Mouse (Mus musculus): ENCODE results near the gene Pabpc4. TPM values are rescaled to one million over a fixed set of nuclear protein-coding genes. Genes with fewer than 3 reads are reported as not detected.
"Not testable (repeated sequence)": the region's sequence is repeated elsewhere in the genome, so short reads cannot be mapped to it uniquely, and the experiment has no call there.

Gene Pabpc4
- polyA plus RNA-seq, 1 experiment from 2014 or later = 29.5 TPM

- Histone ChIP-seq H3K9me3 (replicated peaks; ENCODE audit: control insufficient read depth, low read length, poor library complexity, severe bottlenecking) (no peaks in the 10 kb centered on the region), H3K36me3 (ENCODE audit: control insufficient read depth, insufficient read depth, low read length) (peaks cover 46% of the 10 kb centered on the region), H3K27me3 (ENCODE audit: control insufficient read depth, insufficient read depth, low read depth, low read length) (no peaks in the 10 kb centered on the region), H3K9ac (ENCODE audit: low read depth, low read length) (no peak overlapping the region), H3K4me3 (ENCODE audit: low read depth, low read length) (no peak overlapping the region), H3K4me1 (ENCODE audit: control insufficient read depth, insufficient read depth, low read length) (no peaks in the 10 kb centered on the region), H3K4me2 (ENCODE audit: low read length) (no peak overlapping the region), H3K27ac (ENCODE audit: low read length) (no peak overlapping the region)
- 92% methylated on average over 7 of the region's 7 CpGs for WGBS
- ATAC-seq = no peak
These were observed 30.8 kb downstream of the Pabpc4 start for GRCm38 (mm10) chr4:123292989-123293388.

GRCm38 (mm10) chr4:123293661-123294443 lies 31.7 kb downstream of the Pabpc4 start:
- Histone ChIP-seq H3K36me3 (ENCODE audit: control insufficient read depth, insufficient read depth, low read length) (peaks cover 50% of the 10 kb centered on the region), H3K9ac (ENCODE audit: low read depth, low read length) (no peak overlapping the region), H3K4me2 (ENCODE audit: low read length) (no peak overlapping the region), H3K27me3 (ENCODE audit: control insufficient read depth, insufficient read depth, low read depth, low read length) (no peaks in the 10 kb centered on the region), H3K9me3 (replicated peaks; ENCODE audit: control insufficient read depth, low read length, poor library complexity, severe bottlenecking) (no peaks in the 10 kb centered on the region), H3K4me3 (ENCODE audit: low read depth, low read length) (no peak overlapping the region), H3K27ac (ENCODE audit: low read length) (no peak overlapping the region), H3K4me1 (ENCODE audit: control insufficient read depth, insufficient read depth, low read length) (no peaks in the 10 kb centered on the region)
- no peak for ATAC-seq
- WGBS = 85% methylated on average over 7 of the region's 7 CpGs

DNA sequence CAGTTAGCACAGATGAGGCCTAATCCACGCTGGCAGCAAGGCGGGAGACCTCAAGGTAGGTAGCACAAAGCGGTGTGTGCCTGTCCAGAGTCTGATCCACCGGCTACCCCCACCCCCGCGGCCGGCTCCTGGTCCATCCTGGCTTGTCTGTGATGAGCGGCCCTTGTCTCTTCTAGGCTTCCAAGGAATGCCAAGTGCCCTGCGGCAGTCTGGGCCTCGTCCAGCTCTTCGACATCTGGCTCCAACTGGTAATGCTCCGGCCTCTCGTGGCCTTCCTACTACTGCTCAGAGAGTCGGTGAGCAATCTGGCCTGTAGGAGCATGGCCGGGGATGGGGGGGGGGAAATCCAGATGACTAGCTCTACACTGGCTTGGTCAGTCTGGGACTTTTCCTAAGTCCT lies 32.9 kb downstream of the Pabpc4 start:
- ATAC-seq; H3K27ac ChIP-seq (ENCODE audit: low read length); H3K9me3 ChIP-seq (replicated peaks; ENCODE audit: control insufficient read depth, low read length, poor library complexity, severe bottlenecking); H3K4me2 ChIP-seq (ENCODE audit: low read length); H3K4me1 ChIP-seq (ENCODE audit: control insufficient read depth, insufficient read depth, low read length); H3K4me3 ChIP-seq (ENCODE audit: low read depth, low read length); H3K9ac ChIP-seq (ENCODE audit: low read depth, low read length); H3K27me3 ChIP-seq (ENCODE audit: control insufficient read depth, insufficient read depth, low read depth, low read length): not testable (repeated sequence)
- WGBS = 94% methylated on average over 15 of the region's 15 CpGs
- peaks cover 46% of the 10 kb centered on the region for H3K36me3 ChIP-seq (ENCODE audit: control insufficient read depth, insufficient read depth, low read length)

DNA sequence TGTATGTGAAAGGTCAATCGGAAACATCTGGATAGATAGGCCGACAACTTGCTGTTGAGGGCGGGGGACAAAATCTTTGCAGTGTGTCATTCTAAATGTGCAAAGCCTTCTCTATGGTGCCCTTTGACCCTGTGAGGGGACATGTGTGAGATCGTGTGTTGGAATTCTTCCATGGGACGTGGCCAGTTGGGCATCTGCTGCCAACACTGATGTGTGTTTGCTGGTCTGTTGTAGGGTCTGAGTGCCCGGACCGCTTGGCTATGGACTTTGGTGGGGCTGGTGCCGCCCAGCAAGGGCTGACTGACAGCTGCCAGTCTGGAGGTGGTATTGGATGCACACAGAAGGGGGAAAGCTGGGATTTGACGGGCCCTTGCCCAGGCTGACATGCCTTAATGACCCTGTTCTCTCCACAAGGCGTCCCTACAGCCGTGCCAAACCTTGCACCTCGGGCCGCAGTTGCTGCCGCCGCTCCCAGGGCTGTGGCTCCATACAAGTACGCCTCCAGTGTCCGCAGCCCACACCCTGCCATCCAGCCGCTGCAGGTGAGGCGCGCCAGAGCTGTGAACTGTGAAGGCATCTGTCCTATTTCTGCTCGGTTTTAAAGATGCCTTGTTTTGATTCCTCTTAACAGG lies 33.5 kb downstream of the Pabpc4 start:
- Histone ChIP-seq H3K27ac (ENCODE audit: low read length) (no peak overlapping the region), H3K9ac (ENCODE audit: low read depth, low read length) (no peak overlapping the region), H3K27me3 (ENCODE audit: control insufficient read depth, insufficient read depth, low read depth, low read length) (no peaks in the 10 kb centered on the region), H3K4me2 (ENCODE audit: low read length) (no peak overlapping the region), H3K9me3 (replicated peaks; ENCODE audit: control insufficient read depth, low read length, poor library complexity, severe bottlenecking) (no peaks in the 10 kb centered on the region), H3K4me1 (ENCODE audit: control insufficient read depth, insufficient read depth, low read length) (no peaks in the 10 kb centered on the region), H3K36me3 (ENCODE audit: control insufficient read depth, insufficient read depth, low read length) (peaks cover 45% of the 10 kb centered on the region), H3K4me3 (ENCODE audit: low read depth, low read length) (no peak overlapping the region)
- ATAC-seq = no peak
- WGBS = 94% methylated on average over 21 of the region's 21 CpGs

GRCm38 (mm10) chr4:123296148-123296534 lies 34.0 kb downstream of the Pabpc4 start:
- no peak overlapping the region for H3K27ac ChIP-seq (ENCODE audit: low read length)
- no peak overlapping the region for H3K4me2 ChIP-seq (ENCODE audit: low read length)
- H3K27me3 ChIP-seq (ENCODE audit: control insufficient read depth, insufficient read depth, low read depth, low read length) = no peaks in the 10 kb centered on the region
- no peak overlapping the region for H3K9ac ChIP-seq (ENCODE audit: low read depth, low read length)
- H3K4me1 ChIP-seq (ENCODE audit: control insufficient read depth, insufficient read depth, low read length) = no peaks in the 10 kb centered on the region
- ATAC-seq = no peak
- no peak overlapping the region for H3K4me3 ChIP-seq (ENCODE audit: low read depth, low read length)
- 83% methylated on average over 5 of the region's 5 CpGs for WGBS
- H3K36me3 ChIP-seq (ENCODE audit: control insufficient read depth, insufficient read depth, low read length) = peaks cover 42% of the 10 kb centered on the region
- H3K9me3 ChIP-seq (replicated peaks; ENCODE audit: control insufficient read depth, low read length, poor library complexity, severe bottlenecking) = no peaks in the 10 kb centered on the region

- ATAC-seq = no peak
- H3K4me1 ChIP-seq (ENCODE audit: control insufficient read depth, insufficient read depth, low read length) = no peaks in the 10 kb centered on the region
- no peak overlapping the region for H3K4me2 ChIP-seq (ENCODE audit: low read length)
- no peaks in the 10 kb centered on the region for H3K27me3 ChIP-seq (ENCODE audit: control insufficient read depth, insufficient read depth, low read depth, low read length)
- H3K4me3 ChIP-seq (ENCODE audit: low read depth, low read length) = no peak overlapping the region
- WGBS = 89% methylated on average over 22 of the region's 22 CpGs
- H3K9ac ChIP-seq (ENCODE audit: low read depth, low read length) = no peak overlapping the region
- H3K36me3 ChIP-seq (ENCODE audit: control insufficient read depth, insufficient read depth, low read length) = peaks cover 44% of the 10 kb centered on the region
- H3K27ac ChIP-seq (ENCODE audit: low read length) = no peak overlapping the region
- H3K9me3 ChIP-seq (replicated peaks; ENCODE audit: control insufficient read depth, low read length, poor library complexity, severe bottlenecking) = no peaks in the 10 kb centered on the region
These were observed 35.2 kb downstream of the Pabpc4 start for GRCm38 (mm10) chr4:123297195-123297960.

DNA sequence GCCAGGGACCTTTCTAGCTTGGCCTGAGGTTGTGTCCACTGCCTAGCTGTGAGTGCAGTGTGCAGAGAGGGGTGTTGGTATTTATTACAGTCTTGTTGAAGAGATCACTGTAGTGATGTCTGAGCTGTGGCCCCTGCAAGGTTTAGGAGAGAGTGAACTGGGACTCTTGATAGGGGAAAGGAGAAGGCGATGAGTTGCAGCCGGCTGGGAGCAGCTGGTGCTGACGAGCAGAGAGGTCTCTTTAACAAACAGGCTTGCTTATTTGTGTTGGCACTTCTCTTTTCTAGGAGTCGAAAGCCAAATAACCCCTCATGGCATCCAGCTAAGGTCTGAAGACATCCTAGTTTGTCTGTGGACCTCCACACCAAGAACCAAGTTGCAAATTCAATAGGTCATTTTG lies 36.1 kb downstream of the Pabpc4 start:
- 91% methylated on average over 4 of the region's 4 CpGs for WGBS
- Histone ChIP-seq H3K9me3 (replicated peaks; ENCODE audit: control insufficient read depth, low read length, poor library complexity, severe bottlenecking) (no peaks in the 10 kb centered on the region), H3K27ac (ENCODE audit: low read length) (no peak overlapping the region), H3K36me3 (ENCODE audit: control insufficient read depth, insufficient read depth, low read length) (peaks cover 43% of the 10 kb centered on the region), H3K4me1 (ENCODE audit: control insufficient read depth, insufficient read depth, low read length) (no peaks in the 10 kb centered on the region), H3K9ac (ENCODE audit: low read depth, low read length) (no peak overlapping the region), H3K4me3 (ENCODE audit: low read depth, low read length) (no peak overlapping the region), H3K4me2 (ENCODE audit: low read length) (no peak overlapping the region), H3K27me3 (ENCODE audit: control insufficient read depth, insufficient read depth, low read depth, low read length) (no peaks in the 10 kb centered on the region)
- ATAC-seq = no peak

DNA sequence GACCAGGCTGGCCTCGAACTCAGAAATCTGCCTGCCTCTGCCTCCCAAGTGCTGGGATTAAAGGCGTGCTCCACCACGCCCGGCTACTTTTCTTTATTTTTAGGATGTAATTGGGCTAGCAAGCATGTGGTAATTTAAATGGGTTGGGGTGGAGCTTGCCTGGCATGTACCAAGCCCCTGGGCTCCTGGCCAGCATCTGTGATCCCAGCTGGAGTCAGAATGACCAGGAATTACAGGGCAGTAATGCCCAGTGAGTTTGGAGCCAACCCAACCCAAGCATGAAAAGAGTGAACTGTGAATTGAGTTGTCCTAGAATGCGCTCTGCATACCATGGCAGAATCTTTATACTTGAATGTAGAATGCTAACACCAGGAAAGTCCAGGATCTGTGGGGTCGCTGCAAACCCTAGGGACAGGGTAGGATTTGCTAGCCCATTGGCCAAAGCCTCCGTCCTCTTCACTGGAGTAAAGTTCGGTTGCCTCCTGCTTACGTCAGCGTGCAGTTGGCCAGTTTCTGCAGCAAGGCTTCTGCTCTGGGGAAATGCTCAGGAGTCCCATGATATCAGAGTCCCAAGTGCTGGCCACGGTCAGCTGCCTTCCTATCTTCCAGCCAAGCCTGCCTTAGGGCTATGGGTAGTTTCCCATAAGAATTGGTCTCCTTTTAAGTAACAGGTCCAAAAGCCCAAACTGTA lies 37.0 kb downstream of the Pabpc4 start:
- Histone ChIP-seq H3K36me3 (ENCODE audit: control insufficient read depth, insufficient read depth, low read length) (peaks cover 47% of the 10 kb centered on the region), H3K27me3 (ENCODE audit: control insufficient read depth, insufficient read depth, low read depth, low read length) (no peaks in the 10 kb centered on the region), H3K9ac (ENCODE audit: low read depth, low read length) (no peak overlapping the region), H3K27ac (ENCODE audit: low read length) (no peak overlapping the region), H3K4me1 (ENCODE audit: control insufficient read depth, insufficient read depth, low read length) (no peaks in the 10 kb centered on the region), H3K4me3 (ENCODE audit: low read depth, low read length) (no peak overlapping the region), H3K9me3 (replicated peaks; ENCODE audit: control insufficient read depth, low read length, poor library complexity, severe bottlenecking) (no peaks in the 10 kb centered on the region), H3K4me2 (ENCODE audit: low read length) (no peak overlapping the region)
- ATAC-seq = no peak
- WGBS = 93% methylated on average over 11 of the region's 11 CpGs

Measured in midbrain, embryonic 16.5 days (tissue).